Mouse (Mus musculus) lung, postnatal 0 days (tissue): ENCODE measurements around the gene Cpm. TPM values are rescaled to one million over a fixed set of nuclear protein-coding genes. Genes with fewer than 3 reads are reported as not detected.

Source experiments
- ATAC-seq: fragments of 200-750 bp; cut with Nextera tagmentation; 2 replicates; pipeline ENCODE4 v1.8.0; 2017; ENCODE audit warnings: moderate library complexity
- DNase-seq: peaks from one replicate; pipeline ENCODE4 v3.0.0-alpha.2; 2016; ENCODE audit warnings: low spot score
- H3K27ac ChIP-seq: fragments of 300-500 bp; sonication (generic); 2 replicates; pipeline ENCODE4 v1.5.1; 2014; ENCODE audit warnings: antibody characterized with exemption, mild to moderate bottlenecking, low read length, mixed read lengths
- H3K27me3 ChIP-seq: fragments of 300-500 bp; sonication (generic); replicated peaks from 2 replicates; pipeline ENCODE4 v1.6.1; 2014; ENCODE audit warnings: low read length, mixed read lengths; ENCODE audit not compliant: insufficient read depth
- H3K36me3 ChIP-seq: fragments of 300-500 bp; sonication (generic); 2 replicates; pipeline ENCODE4 v1.6.1; 2014; ENCODE audit warnings: low read length, mixed read lengths; ENCODE audit not compliant: insufficient read depth
- H3K4me1 ChIP-seq: fragments of 300-500 bp; sonication (generic); 2 replicates; pipeline ENCODE4 v1.6.1; 2014; ENCODE audit warnings: antibody characterized with exemption, low read depth, low read length, mixed read lengths; ENCODE audit not compliant: insufficient read depth
- H3K4me2 ChIP-seq: fragments of 300-500 bp; sonication (generic); replicated peaks from 2 replicates; pipeline ENCODE4 v1.6.1; 2014; ENCODE audit warnings: low read depth, mild to moderate bottlenecking, low read length, moderate library complexity, mixed read lengths
- H3K4me3 ChIP-seq: fragments of 300-500 bp; sonication (generic); 2 replicates; pipeline ENCODE4 v1.5.1; 2014; ENCODE audit warnings: low read depth, low read length
- H3K9ac ChIP-seq: fragments of 300-500 bp; sonication (generic); replicated peaks from 2 replicates; pipeline ENCODE4 v1.6.1; 2014; ENCODE audit warnings: low read depth, mild to moderate bottlenecking
- H3K9me3 ChIP-seq: fragments of 300-500 bp; sonication (generic); 2 replicates; pipeline ENCODE4 v1.6.1; 2016; ENCODE audit warnings: low read length, mixed read lengths
- CTCF ChIP-seq: IDR thresholded peaks from 2 replicates; pipeline ENCODE4 v1.5.1; 2016; ENCODE audit warnings: antibody characterized with exemption, mild to moderate bottlenecking
- EP300 ChIP-seq: IDR thresholded peaks from 2 replicates; pipeline ENCODE4 v1.6.1; 2016; ENCODE audit warnings: antibody characterized with exemption, mild to moderate bottlenecking, control low read depth
- WGBS: fragments of 180-500 bp; shearing (Covaris S2); extraction: QIAGEN DNeasy Blood & Tissue Kit; methylation state at CpG from one replicate; pipeline ENCODE4 v1.1.7; 2014; 5-methylcytosine and 5-hydroxymethylcytosine counted together
- polyA plus RNA-seq: library from polyadenylated mRNA; unstranded; fragments of >200 nt; fragmentation: Nextera tagmentation; extraction: Ambion mirVana; gene quantifications from 2 replicates; pipeline ENCODE4 v1.2.1, GENCODE M21; 2015

The Cpm gene
- polyA plus RNA-seq, 1 experiment from 2014 or later: 250 TPM

- DNase-seq (no peak), ATAC-seq (no peak)
- H3K4me2 ChIP-seq: no peak overlapping the region
- WGBS: 86% methylated on average over 7 of the region's 7 CpGs
- H3K27me3 ChIP-seq: no peaks in the 10 kb centered on the region
- no peaks in the 10 kb centered on the region for H3K9me3 ChIP-seq
- H3K36me3 ChIP-seq: no peaks in the 10 kb centered on the region
- no peaks in the 10 kb centered on the region; the same call in 1 of the 2 replicates for H3K4me1 ChIP-seq
- H3K27ac ChIP-seq: no peak overlapping the region
- no peak overlapping the region for H3K4me3 ChIP-seq
- no peak overlapping the region for H3K9ac ChIP-seq
- TF ChIP-seq CTCF: no peak
- TF ChIP-seq EP300: no peak
Measured at GRCm38 (mm10) chr10:117608988-117609809, 20.1 kb upstream of the Cpm start.

- ATAC-seq (no peak), DNase-seq (no peak)
- no peak overlapping the region for H3K9ac ChIP-seq
- no peaks in the 10 kb centered on the region; the same call in 1 of the 2 replicates for H3K4me1 ChIP-seq
- no peak overlapping the region for H3K4me2 ChIP-seq
- H3K36me3 ChIP-seq: no peaks in the 10 kb centered on the region
- 71% methylated on average over 6 of the region's 6 CpGs for WGBS
- H3K4me3 ChIP-seq: no peak overlapping the region
- H3K9me3 ChIP-seq: no peaks in the 10 kb centered on the region
- H3K27me3 ChIP-seq: no peaks in the 10 kb centered on the region
- no peak overlapping the region for H3K27ac ChIP-seq
- TF ChIP-seq CTCF (no peak), EP300 (no peak)
Measured at GRCm38 (mm10) chr10:117609810-117610090, 19.6 kb upstream of the Cpm start.

DNA sequence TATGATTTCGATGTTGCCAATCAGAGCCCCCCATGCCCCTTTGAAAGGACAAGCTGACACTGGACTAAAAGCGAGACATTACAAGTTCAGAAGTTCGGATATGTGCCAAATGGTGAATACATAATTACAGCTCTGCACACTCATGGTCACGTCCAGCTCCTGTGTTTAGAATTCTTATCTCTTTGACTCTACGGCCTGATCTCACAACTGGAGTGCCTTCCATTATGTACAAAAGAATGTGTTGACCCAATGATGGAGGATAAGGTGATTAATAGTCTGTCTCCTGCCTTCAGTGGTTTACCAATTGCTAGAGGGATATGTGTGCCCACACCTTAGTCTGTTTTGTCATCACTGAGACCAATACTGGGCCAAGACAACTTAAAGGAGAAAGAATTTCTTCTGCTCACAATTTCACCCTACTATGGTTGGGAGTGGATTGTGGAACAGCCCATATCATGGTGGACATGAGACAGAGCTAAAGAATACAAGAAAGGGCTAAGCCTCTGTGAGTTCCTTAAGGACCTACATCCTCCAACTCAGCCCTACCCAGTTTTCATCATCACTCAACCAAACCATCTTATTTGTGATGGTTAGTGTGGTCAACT lies 19.0 kb upstream of the Cpm start:
- TF ChIP-seq EP300 (no peak), CTCF (no peak)
- DNase-seq: no peak
- Histone ChIP-seq H3K27me3 (no peaks in the 10 kb centered on the region), H3K36me3 (no peaks in the 10 kb centered on the region), H3K4me1 (no peaks in the 10 kb centered on the region; the same call in 1 of the 2 replicates), H3K4me2 (no peak overlapping the region), H3K27ac (no peak overlapping the region), H3K4me3 (no peak overlapping the region), H3K9ac (no peak overlapping the region), H3K9me3 (no peaks in the 10 kb centered on the region)
- 44% methylated on average over 5 of the region's 5 CpGs for WGBS
- ATAC-seq: no peak

GRCm38 (mm10) chr10:117610794-117611384 lies 18.4 kb upstream of the Cpm start:
- WGBS: 82% methylated on average over 2 of the region's 2 CpGs

DNA sequence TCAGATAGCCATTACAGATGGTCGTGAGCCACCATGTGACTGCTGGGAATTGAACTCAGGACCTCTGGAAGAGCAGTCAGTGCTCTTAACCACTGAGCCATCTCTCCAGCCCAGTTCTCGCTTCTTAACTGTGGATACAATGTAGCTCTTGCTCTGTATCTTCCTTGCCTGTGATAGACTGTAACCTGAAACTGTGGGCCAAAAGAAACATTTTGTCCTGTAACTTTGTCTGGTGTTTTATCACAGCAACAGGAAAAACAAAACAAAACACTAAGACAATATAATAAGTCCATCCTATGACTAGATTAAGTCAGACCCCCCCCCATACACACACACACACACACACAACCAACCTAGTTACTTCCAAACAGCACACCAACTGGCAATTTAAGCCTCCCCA lies 17.8 kb upstream of the Cpm start:
- Histone ChIP-seq H3K36me3 (no peaks in the 10 kb centered on the region), H3K4me3 (no peak overlapping the region), H3K27me3 (no peaks in the 10 kb centered on the region), H3K4me2 (no peak overlapping the region), H3K9me3 (no peaks in the 10 kb centered on the region), H3K9ac (no peak overlapping the region), H3K27ac (no peak overlapping the region), H3K4me1 (no peaks in the 10 kb centered on the region; the same call in 1 of the 2 replicates)
- ATAC-seq (no peak), DNase-seq (no peak)
- TF ChIP-seq CTCF: no peak
- 87% methylated on average over 2 of the region's 2 CpGs for WGBS

More at GRCm38 (mm10) chr10:117610794-117611384, 18.4 kb upstream of the Cpm start:
- Histone ChIP-seq H3K4me3 (no peak overlapping the region), H3K27ac (no peak overlapping the region), H3K9me3 (no peaks in the 10 kb centered on the region), H3K36me3 (no peaks in the 10 kb centered on the region), H3K4me1 (no peaks in the 10 kb centered on the region; the same call in 1 of the 2 replicates), H3K4me2 (no peak overlapping the region), H3K9ac (no peak overlapping the region), H3K27me3 (no peaks in the 10 kb centered on the region)
- ATAC-seq (no peak), DNase-seq (no peak)
- TF ChIP-seq EP300 (no peak), CTCF (no peak)

- H3K27ac ChIP-seq: no peak overlapping the region
- no peak for ATAC-seq
- H3K36me3 ChIP-seq: no peaks in the 10 kb centered on the region
- no peak for TF ChIP-seq CTCF
- no peak for TF ChIP-seq EP300
- DNase-seq: no peak
- H3K27me3 ChIP-seq: no peaks in the 10 kb centered on the region
- H3K9me3 ChIP-seq: no peaks in the 10 kb centered on the region
- H3K4me3 ChIP-seq: no peak overlapping the region
- 68% methylated on average over 2 of the region's 2 CpGs for WGBS
- no peak overlapping the region for H3K9ac ChIP-seq
- no peaks in the 10 kb centered on the region; the same call in 1 of the 2 replicates for H3K4me1 ChIP-seq
- no peak overlapping the region for H3K4me2 ChIP-seq
Measured at GRCm38 (mm10) chr10:117611976-117612375, 17.3 kb upstream of the Cpm start.
